Mouse (Mus musculus) gastrocnemius, postnatal 4 days (tissue): ENCODE data around the gene Hoxa3. TPM values are rescaled to one million over a fixed set of nuclear protein-coding genes. Genes with fewer than 3 reads are reported as not detected.
A peak's percentile ranks its signal among the peaks of the same experiment; 100 is the strongest.

Experiments used
- DNase-seq, 2 experiments: peaks; one replicate each; pipeline ENCODE4 v3.0.0; 2021 to 2022; ENCODE audit warnings: low spot score in 2 of 2, mixed read lengths in 2 of 2
- long read RNA-seq, 2 experiments: library from polyadenylated mRNA; stranded (forward); transcript quantifications; one replicate each; pipeline ENCODE4 v2.0.0; 2021
- total RNA-seq, 2 experiments: library from RNA; stranded (reverse); gene quantifications; 2 replicates each; pipeline ENCODE4 v1.2.3; 2021

The Hoxa3 gene
- total RNA-seq = 1 to 10 TPM; 3.2 to 4.1 TPM
- long read RNA-seq, experiment 1, partial matches to known transcripts = 3 of 6 reads
- long read RNA-seq, experiment 1, other reads (novel, unspliced or antisense) = 2 of 6 reads
- long read RNA-seq, experiment 2, partial matches to known transcripts = 2 of 2 reads
- long read RNA-seq, experiment 2, other reads (novel, unspliced or antisense) = 0 of 2 reads

DNA sequence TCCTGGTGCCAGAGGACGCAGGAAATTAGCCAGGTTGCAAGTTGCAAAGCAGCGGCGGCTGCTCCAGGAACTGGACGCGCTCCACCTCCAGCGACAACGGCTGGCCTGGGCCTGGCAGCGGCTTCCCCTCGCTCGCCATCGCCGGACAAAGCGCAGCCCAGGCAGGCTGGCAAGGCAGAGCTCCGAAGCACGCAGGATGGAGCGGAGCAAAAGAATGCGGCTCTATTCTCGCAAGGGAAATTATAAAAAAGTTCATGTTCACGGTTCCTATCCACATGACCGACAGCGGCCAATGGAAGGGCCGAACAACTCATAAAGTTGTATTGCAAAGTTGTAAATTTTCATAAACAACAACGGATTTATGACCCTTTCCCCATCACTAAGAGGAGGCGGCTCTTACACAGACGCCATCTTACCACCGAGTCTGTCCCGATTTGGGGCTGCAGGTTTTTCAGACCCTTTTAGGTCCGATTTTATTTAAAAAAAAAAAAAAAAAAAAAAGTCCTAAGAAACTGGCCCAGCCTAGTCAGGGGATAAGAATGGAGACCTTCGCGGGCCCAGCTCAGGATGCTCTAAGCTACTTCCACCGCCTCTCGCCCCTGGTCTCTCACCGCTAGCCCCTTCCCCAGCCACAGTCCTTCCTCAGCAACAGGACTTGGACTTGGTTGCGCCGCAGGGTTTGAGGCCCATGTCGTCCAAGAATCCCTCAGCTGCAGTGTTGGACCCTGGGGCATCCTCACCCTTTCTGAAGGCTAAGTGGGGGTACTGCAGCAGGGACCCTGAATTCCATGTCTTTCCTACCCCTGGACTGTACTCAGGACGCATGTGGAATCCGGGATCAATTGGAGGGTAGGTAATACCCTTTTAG is at the start of gene Hoxa3, which contains the start of gene Gm28308:
Gene Hoxa3, minus strand, starts transcription at position 218 of the 868 bp plus-strand sequence.
Gene Gm28308, minus strand, starts transcription at position 221 of the 868 bp plus-strand sequence.
- DNase-seq = peak; percentile 40 to 68

DNA sequence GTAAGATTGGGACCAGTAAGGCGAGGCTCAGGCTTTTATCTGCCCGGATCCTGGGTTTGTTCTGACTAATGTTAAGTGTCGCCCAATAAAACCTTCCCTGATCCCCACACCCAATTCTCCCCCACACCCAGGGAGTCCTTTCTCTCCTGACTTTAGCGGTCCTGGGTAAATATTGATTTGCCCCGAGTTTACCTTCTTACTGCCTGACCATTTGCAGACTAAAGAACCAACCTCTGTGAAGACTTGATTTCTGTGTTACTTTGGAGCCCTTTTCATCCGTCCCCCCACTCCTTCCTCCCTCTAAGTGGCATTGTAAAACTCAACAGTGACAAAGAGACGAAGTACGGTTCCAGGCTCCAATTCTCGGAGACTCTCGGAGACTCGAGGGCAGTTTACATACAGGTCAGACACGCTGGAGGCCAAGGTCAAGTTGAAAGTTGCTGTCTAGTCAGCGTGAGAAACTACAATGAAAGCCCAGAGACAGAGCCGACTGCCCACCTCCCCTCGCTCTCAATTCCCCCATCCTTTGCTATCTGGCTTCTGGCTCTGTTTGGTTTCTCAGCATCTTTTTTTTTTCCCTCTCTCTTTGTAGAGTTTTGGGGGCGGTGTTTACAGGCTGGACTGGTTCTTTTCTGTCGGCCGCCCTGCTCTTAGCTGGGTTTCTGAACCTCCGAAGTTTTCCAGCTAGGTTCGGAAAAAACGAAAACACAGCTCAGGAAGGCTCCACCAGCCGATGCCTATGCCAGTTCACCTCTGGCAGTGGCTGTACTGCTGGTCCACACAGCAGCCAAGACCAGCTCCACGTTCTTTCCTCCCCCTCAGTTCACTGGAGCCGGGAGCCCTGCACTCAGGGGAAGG is 49.6 kb upstream of the Hoxa3 start:
- DNase-seq = no peak

DNA sequence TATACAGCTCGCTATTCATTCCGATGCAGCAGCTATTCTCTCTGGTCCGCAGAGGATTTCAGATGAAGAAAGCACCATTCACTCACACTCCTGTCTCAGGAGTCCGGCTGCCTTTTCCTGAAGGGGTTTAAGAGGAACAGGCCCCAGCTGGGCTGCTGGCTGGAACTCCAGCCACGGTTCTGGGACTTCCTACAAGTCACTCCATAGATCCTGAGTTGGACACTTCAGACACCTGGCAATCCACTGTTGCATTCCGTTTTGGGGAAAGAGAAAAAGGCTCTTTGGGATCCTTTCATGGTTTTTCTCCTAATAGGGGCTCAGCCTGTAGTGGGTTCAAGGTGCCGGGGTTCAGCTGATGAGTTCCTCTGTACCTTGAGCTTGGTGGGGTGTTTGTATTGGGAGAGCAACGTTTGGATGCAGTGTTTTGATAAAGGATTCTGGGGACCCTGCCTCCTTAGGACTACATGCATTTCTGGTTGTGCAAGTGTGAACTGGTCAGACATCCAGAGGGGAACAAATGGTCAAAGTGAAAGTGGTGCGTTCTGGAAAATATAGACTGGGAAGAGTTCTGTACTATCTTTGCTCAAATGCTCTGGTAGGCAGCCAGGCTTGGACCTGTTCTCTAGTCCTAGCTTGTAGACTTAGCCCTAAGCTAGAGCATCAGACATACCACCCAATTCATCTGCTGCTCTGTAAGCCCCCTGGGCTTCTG is 48.8 kb upstream of the Hoxa3 start:
- no peak for DNase-seq

DNA sequence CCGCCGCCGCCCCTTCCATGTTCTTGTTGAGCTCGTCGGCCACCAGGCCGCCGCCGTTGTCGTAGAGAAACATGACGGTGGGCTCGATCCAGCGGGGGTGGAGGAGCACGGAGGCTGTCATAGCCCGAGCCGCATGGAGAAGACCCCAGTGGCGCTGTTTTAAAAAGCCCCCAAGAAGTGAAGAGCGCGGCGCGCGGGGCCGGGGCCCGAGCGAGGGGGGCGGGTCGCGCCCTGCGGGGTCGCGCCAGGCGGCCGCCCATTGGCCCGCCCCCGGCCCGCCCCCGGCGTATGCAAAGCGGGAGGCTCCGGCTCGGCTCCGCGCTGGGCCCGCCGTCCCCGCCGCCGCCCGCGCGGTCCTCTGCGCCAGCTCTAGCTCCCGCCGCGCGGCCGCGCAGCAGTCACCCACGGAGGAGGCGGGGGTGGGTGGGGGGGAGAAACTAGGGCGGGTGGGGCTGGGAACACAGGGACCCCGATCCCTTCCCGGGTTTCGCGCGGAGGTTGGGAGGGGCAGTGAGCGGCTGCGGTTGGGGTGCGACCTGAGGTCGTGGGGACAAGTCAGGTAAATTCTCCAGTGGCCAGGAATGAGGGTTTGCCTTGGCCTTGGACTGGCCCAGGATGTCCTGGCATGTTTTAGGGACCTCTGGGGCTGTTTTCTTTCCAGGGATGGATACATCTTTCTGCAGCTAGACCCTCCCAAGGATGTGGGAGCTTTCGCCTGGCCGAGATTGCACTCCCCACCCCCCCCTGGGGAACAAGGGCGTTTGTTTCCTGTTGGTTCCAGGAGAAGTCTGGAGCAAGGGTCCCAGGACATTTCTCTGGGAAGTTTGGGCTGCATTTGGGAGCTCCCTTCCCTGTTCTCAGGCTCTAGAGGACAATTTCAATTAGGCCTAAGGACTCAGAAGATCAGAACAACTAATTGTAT is 47.8 kb upstream of the Hoxa3 start, which contains the start of gene Hoxa13:
Gene Hoxa13, minus strand, starts transcription at position 227 of the 922 bp plus-strand sequence.
- DNase-seq = peak in 1 of 2 experiments; percentile 42

DNA sequence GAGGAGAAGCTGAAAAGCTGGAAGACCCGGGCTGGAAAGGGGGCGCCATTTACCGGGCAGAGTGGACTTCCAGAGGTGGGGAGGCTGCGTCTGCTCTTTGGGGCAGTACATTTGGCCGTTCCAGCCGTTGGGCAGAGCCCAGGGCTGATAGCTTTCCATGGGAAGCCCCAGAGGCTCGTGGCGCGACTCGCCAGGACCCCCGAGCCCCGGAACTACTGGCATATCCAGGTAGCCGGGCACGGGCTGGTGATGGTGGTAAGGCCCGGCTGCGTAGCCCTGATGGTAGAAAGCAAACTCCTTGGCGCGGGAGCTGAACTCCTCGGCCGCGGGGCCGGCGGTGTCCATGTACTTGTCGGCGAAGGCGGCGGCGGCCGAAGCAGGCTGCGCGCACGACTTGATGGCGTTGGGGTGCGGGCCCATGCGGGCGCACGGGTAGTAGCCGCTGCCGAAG is 46.7 kb upstream of the Hoxa3 start:
- no peak for DNase-seq

DNA sequence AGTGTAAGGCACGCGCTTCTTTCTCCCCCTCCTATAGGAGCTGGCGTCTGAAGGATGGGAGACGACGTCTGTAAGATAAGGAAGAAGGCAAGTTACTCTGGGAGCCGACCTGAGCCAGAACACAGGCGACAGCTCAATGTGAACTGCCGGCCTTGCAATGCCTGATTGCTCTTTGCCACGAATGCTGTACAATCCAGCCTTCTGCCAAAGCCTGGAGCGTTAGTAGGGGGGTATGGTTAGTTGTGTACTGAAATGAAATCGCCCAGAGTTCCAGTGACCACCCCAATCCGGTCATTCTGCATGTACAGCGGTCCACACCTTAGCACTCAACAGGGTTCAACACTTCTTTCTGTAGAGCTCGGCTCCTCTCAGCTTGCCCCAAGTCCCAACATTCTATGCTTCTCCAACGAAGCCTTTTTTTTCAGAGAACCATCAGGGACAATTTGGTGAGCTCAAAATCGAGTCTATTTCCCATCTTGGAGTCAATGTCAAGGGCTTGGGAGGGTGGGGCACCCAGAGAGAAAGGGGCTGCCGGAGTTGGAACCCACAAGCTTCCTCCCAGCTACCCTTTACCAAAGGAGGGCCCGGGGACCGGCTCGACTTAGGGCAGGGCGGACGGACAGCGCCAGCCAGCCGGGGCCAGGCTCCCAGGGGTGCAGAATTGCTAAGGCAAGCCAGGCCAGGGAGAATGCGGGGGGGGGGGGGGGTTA is 46.1 kb upstream of the Hoxa3 start:
- DNase-seq = no peak

DNA sequence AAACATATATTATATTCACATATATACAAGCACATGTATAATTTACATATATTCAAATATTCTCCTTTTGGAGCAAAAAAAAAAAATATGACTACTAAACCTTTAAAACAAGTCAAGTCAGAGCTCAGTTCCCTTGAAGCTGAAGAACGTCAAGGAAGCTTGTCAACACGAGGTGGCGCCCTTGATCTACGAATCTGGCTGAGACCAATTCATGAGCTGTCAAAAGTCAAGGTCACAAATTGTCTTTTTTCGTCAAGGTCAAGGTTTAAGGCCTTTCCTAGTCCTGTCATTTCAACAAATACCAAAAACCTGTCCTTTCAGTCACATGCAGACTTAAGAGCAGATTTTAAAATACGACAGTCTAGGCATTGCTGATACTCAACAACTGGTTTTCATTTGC is 43.8 kb upstream of the Hoxa3 start:
- DNase-seq = peak; percentile 64 to 80

DNA sequence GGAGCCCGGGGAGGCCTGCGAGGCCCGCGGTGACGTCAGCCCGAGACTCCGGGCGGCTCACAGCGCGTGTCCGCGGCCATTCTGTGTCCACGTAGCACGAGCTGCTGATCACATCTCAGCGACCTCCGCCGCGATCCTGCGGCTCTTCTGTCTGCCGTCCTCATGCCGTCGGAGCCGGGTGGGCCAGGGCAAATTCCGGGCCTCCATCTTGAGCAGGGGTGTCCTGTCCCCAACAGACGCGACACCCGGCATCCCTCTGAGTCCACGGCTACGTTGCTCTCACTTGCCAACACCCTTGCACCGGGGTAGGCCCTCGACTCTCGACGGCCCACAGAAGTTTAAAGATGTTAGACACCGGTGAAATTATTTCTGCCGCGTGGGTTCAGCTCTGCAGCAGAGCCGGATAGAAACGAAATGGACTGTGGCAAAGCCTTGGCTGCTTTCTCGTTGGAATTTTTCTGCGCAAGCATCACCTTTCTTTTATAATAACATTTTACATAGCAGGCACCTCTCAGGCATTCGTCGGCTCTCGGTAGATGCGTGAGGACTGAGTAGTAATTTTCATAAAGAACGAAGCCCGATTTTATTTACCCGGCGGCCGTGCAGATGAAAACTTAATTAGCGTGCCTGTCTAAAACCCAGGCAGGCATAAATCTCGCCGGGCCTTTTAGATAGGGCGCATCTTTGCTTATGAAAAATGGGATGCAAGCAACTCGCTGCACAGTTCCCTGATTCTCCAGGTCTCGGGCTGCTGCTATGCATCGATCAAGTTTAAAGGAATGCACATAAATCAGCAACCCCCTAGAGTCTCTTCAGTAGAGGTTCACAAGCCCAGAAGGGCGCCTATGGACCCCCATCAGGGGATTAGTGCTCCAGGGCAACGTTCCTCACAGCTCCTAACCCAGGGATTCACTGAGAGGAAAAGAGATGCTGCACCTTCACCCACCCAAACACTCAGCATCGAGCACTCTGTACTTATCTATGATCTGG is 40.7 kb upstream of the Hoxa3 start:
- no peak for DNase-seq

DNA sequence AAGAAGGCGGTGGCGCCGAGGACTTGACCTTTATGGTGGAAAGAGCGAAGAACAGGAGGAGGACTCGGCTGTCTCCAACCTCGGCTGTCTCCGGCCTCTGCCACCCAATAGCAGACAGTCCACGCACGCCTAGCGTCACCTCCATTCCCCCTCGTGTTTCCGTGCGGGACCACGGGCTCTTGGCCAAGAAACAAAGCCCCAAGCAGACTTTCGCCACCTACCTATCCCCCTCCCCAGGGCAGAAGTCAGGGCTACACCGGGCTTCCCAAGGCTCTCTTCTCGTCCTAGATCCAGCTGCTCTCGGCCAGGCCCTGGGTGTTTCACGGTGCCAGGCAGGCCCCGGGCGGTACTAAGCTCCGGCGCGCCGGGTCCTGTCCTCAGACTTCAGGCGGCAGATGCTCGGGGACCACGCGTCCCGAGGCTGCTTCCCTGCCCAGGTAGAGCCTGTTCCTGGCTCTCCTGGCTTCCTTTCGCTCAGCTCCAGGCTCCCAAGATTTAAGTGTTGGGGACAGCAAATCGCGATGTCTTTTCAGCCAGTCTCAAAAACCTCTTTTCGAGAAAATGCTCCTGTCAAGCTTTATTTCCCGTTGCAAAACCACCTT is 39.7 kb upstream of the Hoxa3 start:
- DNase-seq = no peak

DNA sequence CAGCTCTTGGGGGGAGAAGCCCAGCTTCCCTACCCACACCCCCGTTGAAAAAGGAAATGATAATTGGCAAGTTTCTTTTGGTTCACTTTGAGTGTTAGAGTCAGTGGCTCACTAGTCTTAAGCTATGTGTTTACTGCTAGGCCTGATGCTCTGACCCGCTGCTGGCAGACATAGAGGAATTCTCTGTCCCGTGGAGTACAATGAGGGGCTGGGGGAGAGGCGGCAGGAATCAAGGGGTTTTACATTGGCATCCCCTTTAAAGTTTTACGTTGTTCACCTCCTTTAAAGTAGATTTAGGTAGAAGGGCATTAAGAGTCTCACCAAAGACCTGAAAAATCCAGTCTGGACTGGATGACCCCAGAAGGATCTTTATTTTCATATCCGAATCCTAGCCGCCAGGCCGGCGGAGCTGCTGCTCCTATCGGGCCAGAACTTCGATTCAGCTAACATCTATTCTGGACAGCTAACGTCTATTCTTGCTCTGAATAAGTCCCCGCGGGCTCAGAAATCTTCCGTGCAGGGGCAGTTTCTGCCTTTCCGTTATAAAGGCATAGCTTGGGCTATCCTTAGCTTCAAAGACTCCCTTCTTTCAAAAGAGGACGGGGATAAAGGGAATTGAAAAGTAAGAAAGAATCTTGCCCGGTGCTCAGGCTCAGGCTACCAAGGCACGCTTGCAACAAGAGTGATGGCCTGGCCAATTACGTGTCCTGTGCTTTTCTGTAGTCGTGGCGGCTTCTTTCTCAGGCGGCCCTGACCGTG is 39.1 kb upstream of the Hoxa3 start:
- no peak for DNase-seq

DNA sequence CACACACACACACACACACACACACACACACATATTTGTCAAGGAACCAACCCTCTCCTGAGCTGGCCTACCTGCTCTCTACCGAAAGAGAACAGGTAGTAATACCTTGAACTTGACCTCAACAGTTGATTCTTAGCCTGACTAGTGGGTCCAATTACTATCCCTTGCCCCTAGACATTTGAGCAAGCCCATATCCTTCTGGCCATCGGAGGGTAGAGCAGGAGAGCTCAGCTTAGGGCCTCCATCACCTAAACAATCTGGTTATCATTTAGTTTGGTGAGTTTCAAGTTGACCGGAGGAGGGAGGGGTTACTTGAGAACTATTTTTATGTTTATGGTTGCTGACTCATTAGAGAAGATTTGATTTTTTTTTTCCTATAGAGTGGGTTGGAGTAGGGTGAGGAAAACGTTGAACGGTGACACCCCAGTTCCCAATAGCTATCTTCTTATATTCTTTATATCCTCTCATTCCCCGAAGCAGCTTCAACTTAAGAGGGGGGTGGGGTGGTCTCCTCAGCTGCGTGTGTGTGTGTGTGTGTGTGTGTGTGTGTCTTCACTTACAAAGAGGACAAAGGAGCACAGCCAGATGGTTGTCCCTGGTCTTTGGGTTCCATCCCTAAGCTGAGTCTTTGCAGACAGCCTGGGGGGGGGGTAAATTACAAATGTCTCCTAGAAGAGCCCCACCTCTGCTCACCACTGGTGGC is 38.2 kb upstream of the Hoxa3 start:
- no peak for DNase-seq

DNA sequence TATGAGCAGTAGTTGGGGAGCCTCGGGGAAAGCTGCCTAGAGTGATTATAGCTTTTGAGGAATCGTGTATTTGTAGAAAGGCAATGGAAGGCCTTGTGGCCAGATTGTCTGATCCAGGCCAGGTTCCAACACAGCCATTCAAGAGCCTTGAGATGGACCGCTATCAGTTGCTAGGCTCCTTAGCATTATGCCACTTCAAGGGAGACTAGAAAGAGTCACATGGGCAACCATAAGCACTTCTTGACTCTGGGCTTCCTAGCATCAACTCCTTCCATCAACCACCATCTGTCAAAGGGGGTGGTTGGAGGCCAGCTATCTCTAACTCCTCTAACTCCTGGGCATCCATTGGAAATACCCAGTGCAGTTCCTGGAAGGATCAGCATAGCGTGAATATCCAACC is 36.7 kb upstream of the Hoxa3 start:
- no peak for DNase-seq

DNA sequence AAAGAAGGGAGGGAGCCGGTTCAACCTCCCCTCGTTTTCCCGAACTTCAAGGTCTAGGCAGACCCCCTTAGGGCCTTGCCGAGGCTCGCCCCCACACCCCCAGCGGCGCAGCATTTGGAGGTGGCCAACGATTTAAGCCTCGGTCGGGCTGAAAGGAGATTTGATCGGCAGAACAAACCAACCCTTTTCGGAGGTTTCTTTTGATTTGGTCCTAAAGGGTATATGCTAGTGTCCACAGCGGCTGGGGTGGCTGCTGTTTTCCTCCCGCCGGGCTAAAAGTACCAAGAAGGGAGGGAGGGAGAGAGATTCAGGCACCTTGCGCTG is 36.2 kb upstream of the Hoxa3 start:
- peak in 1 of 2 experiments; percentile 15 for DNase-seq

DNA sequence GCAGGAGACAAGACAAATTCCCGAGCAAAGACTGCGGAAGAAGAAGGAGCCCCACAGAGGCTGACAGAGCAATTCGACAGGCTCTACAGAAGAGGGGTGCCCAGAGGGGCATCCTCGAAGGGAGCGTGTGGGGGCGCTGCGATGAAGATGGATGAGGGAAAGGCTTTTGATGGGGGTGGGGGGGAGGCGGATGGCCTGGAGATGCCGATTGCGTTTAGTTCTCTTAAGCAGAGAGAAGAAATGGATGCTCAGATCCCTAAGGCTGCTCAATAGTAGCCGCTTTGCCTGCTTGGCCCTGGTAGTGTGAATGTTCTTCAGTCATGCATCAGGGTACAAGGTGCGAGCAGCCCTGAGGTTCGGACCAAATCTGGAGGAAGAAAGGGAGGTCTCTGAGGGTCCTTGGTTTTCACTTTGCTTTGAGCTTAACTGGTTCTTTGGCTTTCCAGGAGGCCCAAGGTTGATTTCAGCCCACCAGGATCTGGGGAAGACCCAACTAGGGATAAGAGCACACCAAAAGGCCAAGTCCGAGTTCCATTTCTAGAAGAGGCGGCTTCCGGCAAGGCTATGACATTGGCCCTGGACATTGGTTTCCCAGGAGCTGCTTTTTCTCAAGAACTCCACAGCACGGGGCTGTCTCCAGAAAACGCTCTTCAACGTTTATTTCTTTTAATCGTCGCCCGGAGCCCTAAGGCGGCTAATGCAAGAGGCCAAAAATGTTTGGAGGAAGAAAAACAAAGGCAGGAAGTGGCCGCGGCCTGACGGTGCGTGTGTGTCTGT is 35.7 kb upstream of the Hoxa3 start:
- DNase-seq = peak in 1 of 2 experiments; percentile 15
